Mouse (Mus musculus): ENCODE results near the gene Olfr332.

GRCm38 (mm10) chr11:58499290-58499689 is 6.9 kb upstream of the Olfr332 start:
- TF ChIP-seq CTCF (IDR thresholded peaks at IDR 0.05; ENCODE audit: control insufficient read depth, insufficient read depth, insufficient read length) (no peak), USF1 (IDR thresholded peaks at IDR 0.05; ENCODE audit: low read depth) (no peak), MAX (IDR thresholded peaks at IDR 0.05) (no peak), CEBPB (IDR thresholded peaks at IDR 0.05; ENCODE audit: low read depth) (no peak), MYOG (IDR thresholded peaks at IDR 0.05; ENCODE audit: control insufficient read depth, extremely low read depth, insufficient read length) (no peak), MYOD1 (IDR thresholded peaks at IDR 0.05; ENCODE audit: control insufficient read depth, insufficient read length, low read depth) (no peak), FOSL1 (IDR thresholded peaks at IDR 0.05; ENCODE audit: insufficient read depth, low read length, poor library complexity, severe bottlenecking) (no peak)

Measured in C2C12 (cell line).